Mouse (Mus musculus): ENCODE data around the gene Rem2.

The Rem2 gene

GRCm38 (mm10) chr14:54492345-54493131 is 16.6 kb downstream of the Rem2 start:
- DNase-seq = no peak

GRCm38 (mm10) chr14:54493236-54493635 is 17.3 kb downstream of the Rem2 start:
- no peak for DNase-seq

- DNase-seq = peak; percentile 34 to 40
Measured at GRCm38 (mm10) chr14:54494234-54494633, 18.3 kb downstream of the Rem2 start.

GRCm38 (mm10) chr14:54496706-54497105 is 20.8 kb downstream of the Rem2 start:
- no peak for DNase-seq

- peak; percentile 42 to 60 for DNase-seq
Measured at GRCm38 (mm10) chr14:54499330-54499729, 23.4 kb downstream of the Rem2 start.

- no peak for DNase-seq
Measured at GRCm38 (mm10) chr14:54501365-54501764, 25.5 kb downstream of the Rem2 start.

GRCm38 (mm10) chr14:54503092-54503491 is 27.2 kb downstream of the Rem2 start:
- no peak for DNase-seq

GRCm38 (mm10) chr14:54509774-54510173 is 33.9 kb downstream of the Rem2 start:
- DNase-seq = no peak

GRCm38 (mm10) chr14:54516710-54517310 is 40.9 kb downstream of the Rem2 start:
- DNase-seq = no peak

GRCm38 (mm10) chr14:54523600-54523999 is 47.7 kb downstream of the Rem2 start:
- DNase-seq = no peak

GRCm38 (mm10) chr14:54527227-54528006 is 51.5 kb downstream of the Rem2 start:
- DNase-seq = no peak

- DNase-seq = no peak
Measured at GRCm38 (mm10) chr14:54528007-54528393, 52.1 kb downstream of the Rem2 start.

GRCm38 (mm10) chr14:54528446-54529111 is 52.7 kb downstream of the Rem2 start:
- peak; percentile 52 to 71 for DNase-seq
